Mouse (Mus musculus): ENCODE data around the gene Tiam1. TPM values are rescaled to one million over a fixed set of nuclear protein-coding genes. Genes with fewer than 3 reads are reported as not detected.
A peak's percentile ranks its signal among the peaks of the same experiment; 100 is the strongest.

Gene Tiam1
- polyA plus RNA-seq, 1 experiment from 2014 or later, result 31.5 TPM

GRCm38 (mm10) chr16:90042874-90043273, 100.7 kb downstream of the Tiam1 start:
- H3K4me2 ChIP-seq, result no peak overlapping the region
- H3K4me3 ChIP-seq (replicated peaks), result no peak overlapping the region
- H3K27ac ChIP-seq, result no peak overlapping the region
- no peaks in the 10 kb centered on the region for H3K36me3 ChIP-seq (replicated peaks)
- no peak overlapping the region for H3K9ac ChIP-seq
- 92% methylated on average over 10 of the region's 10 CpGs for WGBS
- H3K4me1 ChIP-seq, result 0 out of 2 replicates have a peak, but pooled peaks cover 6% of the 10 kb centered on the region
- no peaks in the 10 kb centered on the region for H3K9me3 ChIP-seq
- ATAC-seq (ENCODE audit: low FRiP score), result no peak
- H3K27me3 ChIP-seq, result no peaks in the 10 kb centered on the region

- WGBS, result 88% methylated on average over 10 of the region's 10 CpGs
- no peak overlapping the region for H3K27ac ChIP-seq
- H3K4me3 ChIP-seq (replicated peaks), result no peak overlapping the region
Observed at GRCm38 (mm10) chr16:90042386-90042785, 101.2 kb downstream of the Tiam1 start.

GRCm38 (mm10) chr16:90040771-90041364, 102.7 kb downstream of the Tiam1 start:
- no peaks in the 10 kb centered on the region for H3K9me3 ChIP-seq
- 0 out of 2 replicates have a peak, but pooled peaks cover 6% of the 10 kb centered on the region for H3K4me1 ChIP-seq
- no peak overlapping the region for H3K27ac ChIP-seq
- no peak overlapping the region for H3K9ac ChIP-seq
- no peak overlapping the region for H3K4me3 ChIP-seq (replicated peaks)
- H3K4me2 ChIP-seq, result no peak overlapping the region
- H3K27me3 ChIP-seq, result no peaks in the 10 kb centered on the region
- WGBS, result 71% methylated on average over 8 of the region's 8 CpGs
- H3K36me3 ChIP-seq (replicated peaks), result no peaks in the 10 kb centered on the region
- ATAC-seq (ENCODE audit: low FRiP score), result peak; percentile 75

More at GRCm38 (mm10) chr16:90042386-90042785, 101.2 kb downstream of the Tiam1 start:
- no peaks in the 10 kb centered on the region for H3K9me3 ChIP-seq
- no peak overlapping the region for H3K4me2 ChIP-seq
- H3K27me3 ChIP-seq, result no peaks in the 10 kb centered on the region
- H3K36me3 ChIP-seq (replicated peaks), result no peaks in the 10 kb centered on the region
- no peak overlapping the region for H3K9ac ChIP-seq
- 0 out of 2 replicates have a peak, but pooled peaks cover 6% of the 10 kb centered on the region for H3K4me1 ChIP-seq
- no peak for ATAC-seq (ENCODE audit: low FRiP score)

- Histone ChIP-seq H3K27me3 (no peaks in the 10 kb centered on the region), H3K4me2 (no peak overlapping the region), H3K4me1 (no peaks in the 10 kb centered on the region), H3K9ac (no peak overlapping the region), H3K27ac (no peak overlapping the region), H3K9me3 (no peaks in the 10 kb centered on the region), H3K36me3 (replicated peaks) (no peaks in the 10 kb centered on the region), H3K4me3 (replicated peaks) (no peak overlapping the region)
- ATAC-seq (ENCODE audit: low FRiP score), result no peak
- WGBS, result 84% methylated on average over 10 of the region's 10 CpGs
Observed at GRCm38 (mm10) chr16:90035595-90036110, 107.9 kb downstream of the Tiam1 start.

GRCm38 (mm10) chr16:90030355-90030754, 113.2 kb downstream of the Tiam1 start:
- no peak for ATAC-seq (ENCODE audit: low FRiP score)
- Histone ChIP-seq H3K36me3 (replicated peaks) (0 out of 2 replicates have a peak, but pooled peaks cover 4% of the 10 kb centered on the region), H3K4me2 (no peak overlapping the region), H3K4me1 (no peaks in the 10 kb centered on the region), H3K27me3 (no peaks in the 10 kb centered on the region), H3K9me3 (no peaks in the 10 kb centered on the region), H3K27ac (no peak overlapping the region), H3K4me3 (replicated peaks) (no peak overlapping the region), H3K9ac (no peak overlapping the region)
- WGBS, result 93% methylated on average over 14 of the region's 14 CpGs

- no peaks in the 10 kb centered on the region for H3K4me1 ChIP-seq
- H3K4me3 ChIP-seq (replicated peaks), result no peak overlapping the region
- H3K36me3 ChIP-seq (replicated peaks), result peaks cover 15% of the 10 kb centered on the region
- no peaks in the 10 kb centered on the region for H3K9me3 ChIP-seq
- no peak overlapping the region for H3K9ac ChIP-seq
- WGBS, result 74% methylated on average over 3 of the region's 3 CpGs
- ATAC-seq (ENCODE audit: low FRiP score), result no peak
- H3K4me2 ChIP-seq, result no peak overlapping the region
- no peaks in the 10 kb centered on the region for H3K27me3 ChIP-seq
- no peak overlapping the region for H3K27ac ChIP-seq
Observed at GRCm38 (mm10) chr16:90027886-90028285, 115.7 kb downstream of the Tiam1 start.

- no peaks in the 10 kb centered on the region for H3K4me1 ChIP-seq
- no peak overlapping the region for H3K27ac ChIP-seq
- H3K9ac ChIP-seq, result no peak overlapping the region
- no peaks in the 10 kb centered on the region for H3K27me3 ChIP-seq
- WGBS, result 95% methylated on average over 6 of the region's 6 CpGs
- H3K4me3 ChIP-seq (replicated peaks), result no peak overlapping the region
- no peak overlapping the region for H3K4me2 ChIP-seq
- no peak for ATAC-seq (ENCODE audit: low FRiP score)
- no peaks in the 10 kb centered on the region for H3K9me3 ChIP-seq
- peaks cover 15% of the 10 kb centered on the region for H3K36me3 ChIP-seq (replicated peaks)
Observed at GRCm38 (mm10) chr16:90025526-90026172, 117.9 kb downstream of the Tiam1 start.

- no peak overlapping the region for H3K9ac ChIP-seq
- no peak overlapping the region for H3K4me3 ChIP-seq (replicated peaks)
- H3K27me3 ChIP-seq, result no peaks in the 10 kb centered on the region
- 94% methylated on average over 8 of the region's 8 CpGs for WGBS
- H3K27ac ChIP-seq, result no peak overlapping the region
- H3K4me1 ChIP-seq, result no peaks in the 10 kb centered on the region
- H3K9me3 ChIP-seq, result no peaks in the 10 kb centered on the region
- H3K36me3 ChIP-seq (replicated peaks), result peaks cover 12% of the 10 kb centered on the region
- no peak for ATAC-seq (ENCODE audit: low FRiP score)
- no peak overlapping the region for H3K4me2 ChIP-seq
Observed at GRCm38 (mm10) chr16:90023665-90024010, 119.9 kb downstream of the Tiam1 start.

- Histone ChIP-seq H3K4me1 (no peaks in the 10 kb centered on the region), H3K27ac (no peak overlapping the region), H3K9ac (no peak overlapping the region), H3K4me3 (replicated peaks) (no peak overlapping the region), H3K36me3 (replicated peaks) (peaks cover 12% of the 10 kb centered on the region), H3K27me3 (no peaks in the 10 kb centered on the region), H3K9me3 (no peaks in the 10 kb centered on the region), H3K4me2 (no peak overlapping the region)
- WGBS, result 89% methylated on average over 18 of the region's 18 CpGs
- ATAC-seq (ENCODE audit: low FRiP score), result no peak
Observed at GRCm38 (mm10) chr16:90022932-90023664, 120.5 kb downstream of the Tiam1 start.

- H3K4me3 ChIP-seq (replicated peaks), result no peak overlapping the region
- ATAC-seq (ENCODE audit: low FRiP score), result no peak
- H3K4me1 ChIP-seq, result peaks cover 12% of the 10 kb centered on the region
- H3K4me2 ChIP-seq, result no peak overlapping the region
- H3K9me3 ChIP-seq, result no peaks in the 10 kb centered on the region
- no peaks in the 10 kb centered on the region for H3K27me3 ChIP-seq
- 84% methylated on average over 4 of the region's 4 CpGs for WGBS
- no peak overlapping the region for H3K27ac ChIP-seq
- H3K36me3 ChIP-seq (replicated peaks), result no peaks in the 10 kb centered on the region
- no peak overlapping the region for H3K9ac ChIP-seq
Observed at GRCm38 (mm10) chr16:90016046-90016445, 127.5 kb downstream of the Tiam1 start.

- H3K36me3 ChIP-seq (replicated peaks), result 0 out of 2 replicates have a peak, but pooled peaks cover 7% of the 10 kb centered on the region
- H3K27ac ChIP-seq, result no peak overlapping the region
- peaks cover 12% of the 10 kb centered on the region for H3K4me1 ChIP-seq
- ATAC-seq (ENCODE audit: low FRiP score), result no peak
- no peaks in the 10 kb centered on the region for H3K9me3 ChIP-seq
- no peak overlapping the region for H3K4me3 ChIP-seq (replicated peaks)
- H3K4me2 ChIP-seq, result no peak overlapping the region
- H3K27me3 ChIP-seq, result no peaks in the 10 kb centered on the region
- WGBS, result 94% methylated on average over 9 of the region's 9 CpGs
- H3K9ac ChIP-seq, result no peak overlapping the region
Observed at GRCm38 (mm10) chr16:90014596-90014995, 129.0 kb downstream of the Tiam1 start.

GRCm38 (mm10) chr16:90011521-90012181, 131.9 kb downstream of the Tiam1 start:
- peaks cover 11% of the 10 kb centered on the region for H3K4me1 ChIP-seq
- no peak overlapping the region for H3K4me3 ChIP-seq (replicated peaks)
- peak; percentile 42 for ATAC-seq (ENCODE audit: low FRiP score)
- no peaks in the 10 kb centered on the region for H3K9me3 ChIP-seq
- H3K36me3 ChIP-seq (replicated peaks), result 0 out of 2 replicates have a peak, but pooled peaks cover 7% of the 10 kb centered on the region
- no peak overlapping the region; the same call in 1 of the 2 replicates for H3K27ac ChIP-seq
- no peaks in the 10 kb centered on the region for H3K27me3 ChIP-seq
- no peak overlapping the region for H3K9ac ChIP-seq
- 71% methylated on average over 32 of the region's 32 CpGs for WGBS
- no peak overlapping the region for H3K4me2 ChIP-seq

All from forebrain, embryonic 12.5 days (tissue).